Mouse (Mus musculus) heart, postnatal 14 days (tissue): Measurements from ENCODE around the gene Ddx55. TPM values are rescaled to one million over a fixed set of nuclear protein-coding genes. Genes with fewer than 3 reads are reported as not detected.

Source experiments
- DNase-seq, 2 experiments: peaks; one replicate each; pipeline ENCODE4 v3.0.0; 2021 to 2022
- intact Hi-C: fragments of 180-260 bp; cut with DNase I; formaldehyde crosslinking; loops from one replicate; pipeline ENCODE4 v1.15.1; 2025
- long read RNA-seq, 2 experiments: library from polyadenylated mRNA; stranded (forward); transcript quantifications; one replicate each; pipeline ENCODE4 v2.0.0; 2021
- total RNA-seq, 2 experiments: library from RNA; stranded (reverse); gene quantifications; 2 replicates each; pipeline ENCODE4 v1.2.3; 2021

Gene Ddx55
- total RNA-seq = 1 to 10 TPM; 5.4 to 6.7 TPM
- long read RNA-seq, experiment 1, transcript Ddx55-201 (14 exons, 2,799 nt) = major isoform, 10 of 13 reads
- long read RNA-seq, experiment 1, partial matches to known transcripts = 2 of 13 reads
- long read RNA-seq, experiment 1, other reads (novel, unspliced or antisense) = 1 of 13 reads
- long read RNA-seq, experiment 2, transcript Ddx55-201 (14 exons, 2,799 nt) = major isoform, 13 of 13 reads
- long read RNA-seq, experiment 2, partial matches to known transcripts = 0 of 13 reads
- long read RNA-seq, experiment 2, other reads (novel, unspliced or antisense) = 0 of 13 reads

DNA sequence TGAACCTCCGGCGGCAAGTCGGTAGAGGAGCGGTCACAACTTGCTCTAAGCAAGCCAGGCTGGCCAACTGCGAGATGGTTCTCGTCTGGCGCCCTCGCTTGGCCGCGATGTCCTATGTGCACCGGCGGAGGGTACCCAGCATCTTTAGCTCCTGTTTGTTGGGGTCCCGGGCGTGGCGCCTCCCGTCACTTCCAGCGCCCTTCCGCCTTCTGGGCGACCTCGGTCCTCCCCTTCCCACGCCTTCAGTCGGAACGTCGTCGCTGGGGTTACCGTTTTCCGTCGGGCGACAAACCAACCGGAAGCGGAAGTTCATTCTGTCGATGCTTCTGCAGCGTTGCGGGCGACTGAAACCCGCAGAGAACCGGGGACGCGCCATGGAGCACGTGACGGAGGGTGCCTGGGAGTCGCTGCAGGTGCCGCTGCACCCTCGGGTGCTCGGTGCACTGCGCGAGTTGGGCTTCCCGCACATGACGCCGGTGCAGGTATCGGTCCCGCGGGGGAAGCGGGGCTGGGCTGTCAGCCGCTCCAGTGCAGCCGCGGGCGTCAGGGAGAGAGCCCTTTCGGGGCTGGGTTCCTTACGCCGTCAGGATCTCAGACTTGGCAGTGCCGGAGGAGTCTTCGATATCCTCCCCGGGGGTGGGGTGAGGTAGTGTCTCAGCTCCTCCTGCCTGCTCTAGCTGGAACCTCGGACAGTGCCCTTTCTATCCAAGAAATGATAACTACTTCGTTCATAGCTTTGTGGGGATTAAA lies at the start of gene Ddx55:
Ddx55 (plus strand) TSS at position 307 of the 750 bp plus-strand sequence.
- intact Hi-C loops = no loop called here

DNA sequence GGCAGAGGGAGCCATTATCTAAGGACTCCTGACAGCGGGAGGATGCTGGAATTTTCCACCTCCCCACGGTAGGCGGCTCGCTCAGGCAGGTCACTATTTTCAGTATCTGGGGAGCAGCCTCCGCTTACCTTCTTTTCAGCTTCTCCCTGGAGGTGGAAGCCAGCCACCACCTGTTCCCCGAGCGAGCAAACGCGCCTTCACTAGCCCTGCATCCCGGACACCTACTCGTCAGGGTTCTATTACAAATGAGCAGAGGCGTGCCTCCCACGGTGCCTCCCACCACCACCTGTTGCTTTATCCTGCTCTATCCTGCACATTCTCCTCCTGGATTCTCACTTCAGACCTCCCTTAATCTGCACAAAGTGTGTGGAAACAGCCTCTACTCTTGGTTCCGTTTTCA lies 48.9 kb upstream of the Ddx55 start:
- no peak for DNase-seq
- intact Hi-C loops = no loop called here

More for the DNA sequence above, at the start of gene Ddx55:
- DNase-seq = peak; percentile 87 to 94

DNA sequence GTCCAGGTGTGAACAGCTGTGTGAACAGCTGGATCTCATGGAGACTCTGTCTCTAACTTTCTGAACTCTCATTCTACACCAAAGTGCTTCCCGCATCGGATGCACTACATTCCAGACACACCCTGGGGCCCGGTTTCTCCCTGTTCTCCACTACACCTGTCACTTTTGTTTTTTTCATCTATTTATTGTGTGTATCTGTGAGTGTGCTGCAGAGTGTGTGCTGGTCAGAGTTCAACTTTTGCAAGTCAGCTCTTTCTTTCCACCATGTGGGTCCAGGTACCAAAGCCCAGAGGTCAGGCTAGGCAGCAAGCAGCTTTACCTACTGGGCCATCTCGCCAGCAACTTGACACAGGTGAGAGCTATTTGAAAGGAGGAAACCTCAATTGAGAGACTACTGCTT lies 47.4 kb upstream of the Ddx55 start:
- DNase-seq = no peak
- intact Hi-C loops = no loop called here

DNA sequence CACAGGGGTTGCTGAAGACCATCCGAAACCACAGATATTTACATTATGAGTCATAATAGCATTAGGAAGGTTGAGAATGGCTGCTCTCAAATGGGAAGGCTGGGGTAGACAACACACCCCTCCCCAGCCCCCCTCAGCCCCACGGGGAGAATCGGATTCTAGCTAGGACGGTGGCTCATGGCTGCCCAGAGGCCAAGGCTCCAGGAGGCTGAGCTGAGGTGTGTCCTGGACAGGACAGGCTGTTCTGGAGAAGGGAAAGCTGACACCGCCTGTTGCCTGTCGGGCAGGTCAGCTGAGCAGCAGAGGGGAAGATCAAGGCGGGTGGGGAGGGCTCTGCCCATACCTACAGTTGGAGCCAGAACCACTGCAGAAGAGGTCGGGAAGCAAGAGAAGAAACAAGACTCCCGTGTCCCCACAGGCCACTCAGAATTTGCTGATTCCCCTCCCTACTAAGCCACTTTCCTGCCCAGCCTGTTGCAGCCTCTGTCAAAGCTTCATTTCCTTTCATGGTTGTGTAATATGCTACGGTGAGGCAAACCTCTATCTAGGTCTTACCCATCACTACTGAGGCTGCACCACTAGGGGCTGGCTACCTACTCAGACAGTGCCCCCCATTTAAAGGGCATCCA lies 45.8 kb upstream of the Ddx55 start:
- DNase-seq = peak; percentile 47 to 50

DNA sequence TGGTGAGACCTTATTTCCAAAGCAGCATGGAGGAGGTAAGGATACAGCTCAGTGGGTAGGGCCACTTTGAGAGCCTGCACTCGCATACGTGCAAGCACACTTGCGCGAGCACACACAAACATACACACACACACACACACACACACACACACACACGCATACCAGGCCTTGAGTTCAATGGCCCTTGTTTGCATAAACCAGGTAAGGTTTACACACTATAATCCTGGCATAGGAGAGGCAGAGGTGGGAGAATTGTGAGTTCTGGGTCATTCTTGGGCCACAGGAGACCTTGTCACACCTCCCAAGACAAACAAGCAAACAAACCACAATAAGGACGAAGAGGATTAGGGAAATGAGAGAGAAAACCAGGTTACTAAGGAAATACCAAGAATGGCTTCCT lies 43.5 kb upstream of the Ddx55 start:
- intact Hi-C loops = no loop called here
- DNase-seq = no peak

More for the DNA sequence above, 45.8 kb upstream of the Ddx55 start:
- intact Hi-C loops = no loop called here

DNA sequence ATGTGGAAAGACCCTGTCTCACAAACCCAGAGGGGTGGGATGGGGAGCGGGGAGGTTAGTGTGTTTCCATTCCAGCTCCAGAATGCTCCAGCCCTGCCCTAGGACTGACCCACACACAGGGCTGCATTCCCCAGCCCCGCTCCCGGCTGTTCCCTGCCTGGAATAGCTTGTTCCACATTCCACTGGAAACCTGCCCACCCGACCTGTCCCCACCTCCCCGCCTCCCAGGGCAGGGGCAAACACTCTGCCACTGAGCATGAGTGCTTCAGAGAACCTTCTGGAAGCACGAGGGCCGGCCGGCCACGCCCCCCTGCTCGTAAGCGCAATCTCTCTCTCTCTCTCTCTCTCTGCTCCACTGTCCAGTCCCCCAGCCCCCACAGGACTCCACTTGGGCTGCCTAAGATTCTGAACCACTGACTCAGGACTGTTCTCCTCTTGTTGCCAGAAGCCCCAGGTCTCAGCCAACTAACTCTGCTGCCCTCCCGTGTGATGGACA lies 42.9 kb upstream of the Ddx55 start:
- intact Hi-C loops = no loop called here
- DNase-seq = peak; percentile 78 to 88

DNA sequence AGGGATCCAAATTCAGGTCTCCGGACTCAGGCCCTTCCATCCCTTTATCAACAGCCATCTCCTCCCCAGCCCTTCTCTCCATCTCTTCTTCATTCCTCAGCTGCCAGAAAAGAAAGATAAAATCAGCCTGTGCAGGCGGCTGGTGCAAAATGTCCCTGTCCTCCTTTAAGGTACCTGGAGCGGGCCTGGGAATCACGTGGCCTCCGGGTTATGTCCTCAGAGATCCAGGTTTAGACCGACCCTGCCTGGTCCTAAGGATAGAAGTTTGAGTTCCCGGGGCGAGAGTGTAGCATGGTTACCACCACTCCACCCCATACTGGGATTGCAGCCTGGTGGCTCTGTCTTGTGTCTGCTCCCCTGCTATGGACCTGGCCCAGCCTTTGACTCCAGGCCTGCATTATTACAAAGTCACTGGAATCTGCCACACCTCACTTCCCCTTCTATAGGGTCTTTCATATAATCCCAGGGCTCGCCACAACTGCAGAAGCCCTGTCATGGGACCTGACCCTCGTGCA lies 42.1 kb upstream of the Ddx55 start:
- intact Hi-C loops = no loop called here
- no peak for DNase-seq

DNA sequence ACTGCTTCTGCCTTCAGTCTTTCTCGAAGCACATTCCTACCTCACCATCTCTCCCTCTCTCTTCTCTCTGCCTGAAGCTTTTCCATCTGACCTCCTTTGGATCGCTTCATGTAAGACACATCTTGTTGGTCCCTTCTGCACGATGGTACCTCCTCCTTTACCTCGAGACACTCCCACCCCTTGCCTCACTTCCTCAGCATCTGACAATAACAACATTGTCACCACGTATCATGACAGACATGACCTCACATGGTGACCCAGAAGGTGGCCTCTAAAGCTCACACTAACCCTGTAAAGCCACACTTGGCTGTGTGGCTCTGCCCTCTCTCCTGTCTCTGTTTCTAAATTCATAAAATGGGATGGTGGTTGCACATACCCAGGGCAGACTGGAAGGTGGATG lies 36.9 kb upstream of the Ddx55 start:
- intact Hi-C loops = no loop called here
- no peak for DNase-seq

DNA sequence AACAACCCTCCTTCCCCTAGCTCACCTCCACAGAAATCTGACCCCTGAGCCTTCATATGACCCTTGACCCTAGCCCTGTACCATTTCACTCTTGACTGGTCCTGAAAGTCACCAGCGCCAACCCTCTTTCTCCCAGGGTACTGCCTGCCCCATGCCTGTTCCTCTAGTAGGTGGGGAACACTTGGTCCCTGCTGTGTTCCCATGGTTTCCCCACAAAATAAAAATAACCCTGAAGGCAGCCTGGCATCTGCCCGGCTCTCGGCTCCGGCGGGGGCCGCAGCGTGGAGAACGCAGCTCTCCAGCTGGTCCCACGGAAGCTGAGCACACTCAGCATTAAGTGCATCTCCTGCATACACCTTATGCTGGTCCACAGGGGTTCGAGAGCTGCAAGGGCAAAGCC lies 34.0 kb upstream of the Ddx55 start:
- intact Hi-C loops = no loop called here
- DNase-seq = no peak

DNA sequence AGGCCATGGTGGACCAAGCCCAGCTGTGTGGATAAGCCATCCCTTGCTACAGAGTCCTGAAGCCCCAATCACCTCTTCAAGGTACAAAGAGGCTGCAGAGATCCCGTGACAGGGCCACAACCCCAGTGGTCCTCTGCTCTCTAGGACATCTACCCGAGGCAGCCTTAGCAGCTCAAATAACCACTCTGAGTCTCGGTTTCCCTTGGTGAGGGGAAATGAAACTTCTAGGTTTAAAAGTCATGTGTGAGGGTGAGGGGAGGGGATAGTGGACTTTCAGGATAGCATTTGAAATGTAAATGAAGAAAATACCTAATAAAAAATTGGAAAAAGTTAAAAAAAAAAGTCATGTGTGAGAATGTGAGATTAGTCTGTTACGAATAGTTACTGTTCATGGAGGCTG lies 31.1 kb upstream of the Ddx55 start:
- intact Hi-C loops = no loop called here
- no peak for DNase-seq

DNA sequence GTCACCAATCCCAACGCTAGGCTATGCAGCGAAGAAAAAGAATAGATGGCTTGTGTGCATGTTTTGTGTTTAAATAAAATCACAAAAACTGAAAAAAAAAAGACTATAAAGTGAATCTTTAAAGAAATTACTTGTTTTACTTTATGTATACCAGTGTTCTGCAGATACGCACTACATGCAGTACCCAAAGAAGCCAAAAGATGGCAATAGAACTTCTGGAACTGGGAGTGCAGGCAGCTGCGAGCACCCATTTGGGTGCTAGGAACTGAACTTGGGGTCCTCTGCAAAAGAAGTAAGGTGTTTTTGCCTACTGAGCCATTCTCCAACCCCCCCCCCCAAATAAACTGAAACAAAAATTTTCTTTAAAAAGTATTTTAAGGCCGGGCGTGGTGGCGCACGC lies 29.6 kb upstream of the Ddx55 start:
- DNase-seq = no peak
- intact Hi-C loops = no loop called here

DNA sequence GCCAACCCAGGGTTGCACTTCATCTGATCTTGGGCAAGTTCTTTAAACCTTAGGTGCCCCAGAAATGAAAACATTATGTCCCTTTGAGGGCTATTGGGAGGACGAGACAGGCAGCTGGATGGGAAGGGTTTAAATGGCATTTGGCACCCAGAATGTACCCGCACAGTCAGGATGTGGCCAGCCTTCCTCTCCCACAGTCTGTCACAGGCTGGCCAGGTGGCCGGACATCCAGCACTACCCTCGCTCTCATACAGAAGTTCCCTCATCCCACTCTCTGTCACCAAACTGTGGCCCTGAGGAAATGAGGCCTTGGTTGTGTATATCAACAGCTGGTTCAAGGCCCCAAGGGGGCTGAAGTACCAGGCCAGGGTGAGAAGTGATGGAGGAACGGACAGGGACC lies 27.7 kb upstream of the Ddx55 start:
- intact Hi-C loops = no loop called here
- no peak for DNase-seq

DNA sequence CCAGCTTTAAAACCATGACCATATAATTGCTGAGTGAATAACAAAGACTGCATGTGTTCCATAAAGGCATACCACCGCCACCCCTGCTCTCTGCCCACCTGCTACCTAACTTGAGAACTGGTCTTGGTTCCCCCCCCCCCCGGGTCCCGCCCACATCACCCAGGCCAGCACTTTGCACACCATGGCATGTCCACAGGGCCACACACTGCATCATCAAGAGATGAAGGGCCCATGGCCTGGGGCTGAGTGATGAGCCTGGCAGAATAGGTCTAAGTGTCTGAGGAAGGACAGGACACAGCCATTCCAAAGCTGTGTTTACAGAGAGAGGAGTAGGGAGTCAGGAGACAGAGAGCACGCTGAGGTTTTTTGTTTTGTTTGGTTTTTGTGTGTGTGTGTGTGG lies 24.3 kb upstream of the Ddx55 start:
- intact Hi-C loops = no loop called here
- DNase-seq = no peak

DNA sequence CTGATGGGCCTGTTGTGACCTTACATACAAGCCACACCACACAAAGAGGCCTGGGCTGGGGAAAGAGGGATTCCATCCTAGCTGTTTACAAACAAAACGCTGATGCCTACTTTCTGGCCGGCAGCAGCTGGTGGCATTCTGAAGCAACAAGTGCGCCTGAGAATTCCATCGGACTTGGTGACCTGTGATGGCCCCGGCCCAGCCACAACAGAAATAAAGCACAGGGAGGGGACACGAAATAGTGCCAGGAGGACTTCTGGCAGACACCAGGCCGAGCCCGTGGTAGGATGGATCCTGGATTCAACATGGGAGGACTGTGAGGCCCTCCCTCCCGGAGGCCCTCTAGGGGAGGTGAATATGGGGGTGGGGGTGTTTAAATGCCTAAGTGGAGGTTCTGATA lies 23.9 kb upstream of the Ddx55 start:
- intact Hi-C loops = no loop called here

DNA sequence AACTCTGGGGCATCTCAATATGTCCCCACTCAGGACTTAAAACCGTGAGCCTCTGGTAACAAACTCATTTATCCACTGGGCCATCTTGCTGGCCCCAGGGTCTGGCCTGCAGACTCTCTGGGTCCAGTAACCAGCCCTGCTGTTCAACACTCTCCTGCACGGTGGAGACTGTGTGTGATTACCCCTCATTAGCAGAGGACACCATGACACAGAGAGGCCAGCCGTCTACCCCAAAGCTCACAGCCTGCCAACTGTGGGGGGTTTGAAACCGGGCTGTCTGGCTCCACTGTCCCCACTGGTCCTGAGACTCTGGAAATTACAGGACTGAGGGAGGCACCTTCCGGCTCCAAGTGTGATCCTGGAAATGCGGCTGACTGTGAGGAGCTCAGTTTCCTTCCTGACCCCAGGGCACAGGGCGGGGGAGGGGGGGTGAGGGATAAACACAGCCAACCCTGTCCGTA lies 23.4 kb upstream of the Ddx55 start:
- DNase-seq = peak in 1 of 2 experiments; percentile 37
- intact Hi-C loops = no loop called here

More for the DNA sequence above, 23.9 kb upstream of the Ddx55 start:
- peak; percentile 49 to 67 for DNase-seq

DNA sequence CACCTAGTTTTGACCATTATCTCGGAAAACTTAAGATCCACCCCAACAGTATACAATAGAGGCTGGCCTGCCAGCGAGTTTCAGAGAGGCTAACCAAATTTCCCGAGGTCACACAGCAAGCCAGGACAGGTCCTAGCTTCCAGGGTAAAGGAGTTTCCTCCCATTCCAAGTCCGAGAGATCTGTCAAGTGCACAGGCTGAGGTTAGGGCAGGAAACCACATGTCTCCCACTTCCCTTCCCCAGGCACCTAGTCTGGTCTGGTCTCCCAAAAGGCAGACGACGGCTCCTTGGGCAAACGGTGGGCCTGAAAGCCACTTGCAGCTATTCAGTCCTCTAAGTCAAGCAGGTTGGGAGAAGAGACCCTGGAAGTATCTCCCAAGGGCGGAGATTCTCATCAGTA lies 23.0 kb upstream of the Ddx55 start:
- peak in 1 of 2 experiments; percentile 35 for DNase-seq
- intact Hi-C loops = loop anchor here (2.0 kb wide), 2 partner anchors 31 to 45 kb away; no protein-coding TSS in a partner anchor

DNA sequence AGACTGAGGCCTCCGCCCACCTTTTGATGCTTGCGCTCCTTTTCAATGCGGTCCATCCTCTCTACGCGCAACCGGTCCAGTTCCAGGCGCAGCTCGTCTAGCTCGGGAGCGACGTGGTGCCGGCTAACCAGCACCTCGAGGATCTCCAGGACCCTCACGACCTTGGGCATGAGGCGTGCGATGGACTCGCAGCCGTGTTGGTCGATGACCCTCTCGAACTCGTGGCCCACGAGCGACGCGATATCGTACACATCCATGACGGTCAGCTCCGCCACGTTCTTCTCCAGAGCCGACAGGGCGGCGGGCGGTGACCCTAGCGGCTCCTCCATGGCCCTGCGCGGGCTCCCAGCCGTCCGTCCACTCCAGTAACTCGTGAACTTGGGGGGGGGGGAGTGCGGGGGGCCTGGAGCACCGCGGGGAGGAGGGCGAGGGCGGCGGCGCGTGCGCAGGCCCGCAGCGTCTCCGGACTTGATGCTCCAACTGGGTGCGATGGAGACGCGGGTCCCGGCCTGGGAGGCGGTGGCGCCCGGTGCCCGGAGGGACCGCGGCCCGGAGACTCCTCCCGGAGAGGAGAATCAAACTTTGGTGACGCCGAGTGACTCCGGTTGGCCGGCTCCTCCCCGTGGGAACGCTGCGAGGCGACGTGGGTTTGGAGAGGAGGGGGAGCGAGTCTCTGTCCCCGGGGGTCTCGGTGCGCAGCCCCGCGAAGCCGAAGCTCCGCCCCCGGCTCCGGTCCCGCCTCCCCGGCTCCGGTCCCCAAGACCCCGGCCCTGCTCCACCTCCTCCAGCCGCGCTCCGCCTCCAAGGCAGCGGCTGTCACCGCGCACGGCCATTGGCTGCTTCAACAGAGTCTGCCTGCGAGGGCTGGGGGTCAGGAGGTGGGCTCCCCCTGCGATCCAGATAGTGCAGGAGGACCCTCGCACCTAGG lies 21.7 kb upstream of the Ddx55 start, which contains the start of gene Rilpl1:
Rilpl1 (minus strand) TSS at position 737 of the 928 bp plus-strand sequence.
- peak; percentile 91 to 92 for DNase-seq
- intact Hi-C loops = loop anchor here (2.0 kb wide), 2 partner anchors 32 to 46 kb away; no protein-coding TSS in a partner anchor

DNA sequence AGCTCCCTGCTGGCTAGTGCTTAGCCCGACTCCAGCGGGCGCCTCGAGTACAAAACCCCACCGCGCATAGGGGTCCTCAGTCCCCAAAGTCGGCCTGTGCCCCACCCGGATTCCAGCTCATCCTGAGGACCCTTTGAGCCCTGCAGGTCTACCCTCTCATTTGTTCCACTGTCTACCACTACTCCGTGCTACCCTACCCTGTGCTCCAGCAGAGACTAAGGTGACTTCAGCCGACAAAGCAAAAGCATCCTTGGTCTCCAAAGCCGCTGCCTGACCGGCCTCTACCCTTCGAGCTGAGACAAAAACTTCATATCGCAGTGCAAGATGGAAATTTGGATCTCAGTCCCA lies 21.1 kb upstream of the Ddx55 start:
- intact Hi-C loops = loop anchor here (2.0 kb wide), 2 partner anchors 33 to 47 kb away; no protein-coding TSS in a partner anchor
- no peak for DNase-seq

DNA sequence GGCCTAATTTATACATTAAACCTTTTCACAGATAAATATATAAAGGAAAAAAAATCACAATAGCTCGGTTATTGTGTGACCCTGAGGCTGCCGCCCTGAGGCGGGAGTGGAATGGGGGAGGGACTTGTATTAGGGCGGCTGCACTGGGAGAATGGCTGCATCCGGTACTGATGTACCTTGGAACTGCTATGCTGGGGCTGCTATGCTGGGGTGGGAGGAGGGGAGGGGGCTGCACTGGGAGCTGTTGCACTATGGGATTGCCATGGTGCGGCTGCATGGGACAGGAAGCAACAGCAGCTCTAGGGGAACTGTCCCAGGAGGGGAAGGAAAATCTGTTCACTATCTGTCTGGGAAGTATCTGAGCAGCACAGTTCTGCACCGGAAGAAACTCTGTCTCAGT lies 20.2 kb upstream of the Ddx55 start:
- DNase-seq = no peak
- intact Hi-C loops = no loop called here

DNA sequence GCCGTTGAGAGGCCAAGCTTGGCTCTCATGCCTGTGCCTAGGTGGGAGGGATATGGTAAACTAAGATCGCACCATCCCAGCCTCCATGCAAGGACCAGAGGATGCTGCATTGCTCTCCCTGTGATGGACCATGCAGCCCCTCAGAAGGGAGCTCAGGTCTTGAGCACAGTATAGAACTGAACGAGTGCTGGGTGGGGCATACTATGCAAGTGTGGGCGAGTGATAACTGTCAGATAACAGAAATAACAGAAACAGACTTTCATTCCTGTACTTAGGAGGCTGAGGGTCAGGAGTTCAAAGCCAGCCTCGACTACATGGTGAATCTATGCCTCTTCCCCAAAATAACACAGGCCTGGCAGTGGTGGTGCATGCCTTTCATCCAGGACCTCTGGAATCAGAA lies 17.6 kb upstream of the Ddx55 start:
- DNase-seq = no peak
- intact Hi-C loops = no loop called here
